Mouse (Mus musculus): ENCODE results near the gene Rgs14. TPM values are rescaled to one million over a fixed set of nuclear protein-coding genes. Genes with fewer than 3 reads are reported as not detected.

The Rgs14 gene
- total RNA-seq, 2 experiments from 2014 or later = 0.47 to 1.0 TPM

GRCm38 (mm10) chr13:55339259-55339658, 30.3 kb upstream of the Rgs14 start:
- DNase-seq = no peak
- intact Hi-C loops (cut with DNase I) = no loop called here

DNA sequence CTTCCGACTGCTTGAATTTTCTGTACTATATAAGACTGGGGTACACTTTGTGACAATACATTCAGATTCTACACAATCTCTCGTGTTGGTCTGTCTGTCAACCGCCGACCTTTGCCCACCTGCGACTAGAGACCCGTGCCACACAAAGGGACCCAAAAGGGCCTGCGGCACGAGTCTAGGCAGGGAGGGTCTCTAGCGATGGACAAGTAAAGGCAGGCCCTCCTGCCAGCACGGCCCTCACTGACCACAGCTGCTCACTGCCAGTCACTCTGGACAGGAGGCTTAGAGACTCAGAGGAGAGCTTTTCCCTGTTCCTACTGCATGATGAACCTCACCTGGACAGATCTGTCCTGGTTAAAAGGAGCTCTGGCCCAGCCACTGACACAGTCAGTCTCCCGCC, 27.1 kb upstream of the Rgs14 start:
- DNase-seq = no peak

DNA sequence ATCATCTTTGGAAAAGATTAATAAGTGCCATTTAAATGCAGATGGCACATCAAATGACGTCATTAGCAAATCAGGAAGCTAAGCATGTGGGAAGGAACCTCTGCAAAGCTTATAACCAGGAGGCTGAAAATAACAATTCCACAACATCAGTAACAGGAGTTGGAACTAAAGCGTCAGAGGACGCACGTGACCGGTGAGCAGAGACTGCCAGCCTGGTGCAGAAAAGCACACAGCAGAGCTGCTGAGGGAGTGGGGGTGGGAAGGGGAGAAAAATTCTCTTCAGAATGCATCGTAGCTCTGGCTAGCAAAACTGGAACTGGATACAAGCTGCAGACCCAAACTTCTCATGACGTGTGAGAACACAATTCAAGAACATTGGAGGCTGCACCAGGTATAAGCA, 25.2 kb upstream of the Rgs14 start:
- no peak for DNase-seq
- intact Hi-C loops (cut with DNase I) = no loop called here

More for the DNA sequence above, 27.1 kb upstream of the Rgs14 start:
- intact Hi-C loops (cut with DNase I) = no loop called here

- intact Hi-C loops (cut with DNase I) = no loop called here
- DNase-seq = no peak
These were observed 22.8 kb upstream of the Rgs14 start for GRCm38 (mm10) chr13:55346745-55347144.

DNA sequence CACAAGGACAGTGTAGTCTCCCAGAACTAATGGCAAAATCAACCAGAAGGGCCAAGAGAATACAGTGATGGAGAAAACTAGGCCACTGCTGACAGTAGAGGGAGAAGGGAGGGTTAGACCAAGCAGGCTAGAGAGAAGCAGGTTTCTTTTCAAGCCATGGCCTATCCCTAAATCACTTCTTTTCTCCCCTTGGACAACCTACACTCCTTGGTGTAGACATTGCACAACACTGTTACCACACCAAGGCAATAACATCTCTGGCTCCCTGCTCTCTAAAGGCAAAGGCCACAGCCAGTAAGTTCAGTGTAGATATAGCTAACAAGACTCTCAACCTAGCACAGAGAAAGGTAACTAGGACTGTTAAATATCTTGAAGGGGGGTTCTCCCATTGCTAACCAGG, 8.4 kb upstream of the Rgs14 start:
- DNase-seq = no peak
- intact Hi-C loops (cut with DNase I) = loop anchor here (2.0 kb wide), 1 partner anchor 30 kb away; no protein-coding TSS in a partner anchor

DNA sequence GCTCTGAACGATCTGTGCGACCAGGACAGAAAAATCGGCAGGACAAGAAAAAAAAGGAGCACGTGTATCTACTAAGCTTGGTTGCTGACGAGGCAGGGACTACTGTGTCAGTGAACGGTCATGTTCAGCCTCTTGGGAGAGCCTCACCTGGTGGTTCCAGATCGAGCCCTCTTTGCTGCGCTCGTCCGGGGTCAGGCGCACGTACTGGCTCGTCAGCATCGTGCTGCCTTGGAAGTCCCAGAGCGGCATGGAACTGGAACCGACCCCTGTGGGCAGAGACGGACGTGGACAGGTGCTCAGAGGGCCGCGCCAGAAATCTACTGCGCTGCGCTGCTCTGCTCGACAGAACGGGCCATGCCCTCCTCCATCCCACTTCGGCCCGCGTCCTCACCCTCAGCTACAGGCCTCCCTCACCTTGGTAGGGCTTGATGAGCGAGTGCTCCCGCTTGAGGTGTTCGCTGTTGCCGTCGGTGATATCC, 7.5 kb upstream of the Rgs14 start:
- DNase-seq = no peak
- intact Hi-C loops (cut with DNase I) = loop anchor here (2.0 kb wide), 1 partner anchor 31 kb away; no protein-coding TSS in a partner anchor

GRCm38 (mm10) chr13:55362453-55363060, 7.0 kb upstream of the Rgs14 start, which contains the start of gene Lman2:
TSS of gene Lman2 (minus strand) at chr13:55362783.
- intact Hi-C loops (cut with DNase I) = no loop called here
- peak; percentile 91 to 94 for DNase-seq

- intact Hi-C loops (cut with DNase I) = no loop called here
- DNase-seq = no peak
These were observed 1.1 kb upstream of the Rgs14 start for GRCm38 (mm10) chr13:55368401-55368800.

- intact Hi-C loops (cut with DNase I) = no loop called here
- peak; percentile 14 to 27 for DNase-seq
These were observed 702 bp downstream of the Rgs14 start for GRCm38 (mm10) chr13:55370234-55370633.

- DNase-seq = peak in 1 of 2 experiments; percentile 12
- intact Hi-C loops (cut with DNase I) = no loop called here
These were observed 1.6 kb downstream of the Rgs14 start for GRCm38 (mm10) chr13:55371007-55371681.

DNA sequence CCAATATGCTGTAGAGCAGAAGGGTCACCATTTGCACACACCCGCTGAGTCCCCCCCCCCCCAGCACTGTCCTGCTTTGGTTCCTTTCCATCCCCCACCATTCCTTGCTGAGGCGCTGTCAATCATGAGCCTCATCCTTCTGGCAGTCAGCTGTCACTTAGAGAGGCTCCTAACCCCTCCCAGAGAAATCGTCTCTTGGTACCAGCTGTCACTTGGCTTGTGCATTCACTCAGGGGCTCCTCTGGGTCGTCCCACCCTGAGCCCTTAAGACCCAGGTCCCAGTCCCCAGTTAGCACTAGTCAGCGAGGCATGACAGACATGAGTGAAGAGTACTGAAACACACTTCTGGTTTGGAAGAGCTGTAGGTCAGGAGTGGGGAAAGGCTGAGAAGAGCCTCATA, 2.2 kb downstream of the Rgs14 start:
- DNase-seq = no peak
- intact Hi-C loops (cut with DNase I) = no loop called here

DNA sequence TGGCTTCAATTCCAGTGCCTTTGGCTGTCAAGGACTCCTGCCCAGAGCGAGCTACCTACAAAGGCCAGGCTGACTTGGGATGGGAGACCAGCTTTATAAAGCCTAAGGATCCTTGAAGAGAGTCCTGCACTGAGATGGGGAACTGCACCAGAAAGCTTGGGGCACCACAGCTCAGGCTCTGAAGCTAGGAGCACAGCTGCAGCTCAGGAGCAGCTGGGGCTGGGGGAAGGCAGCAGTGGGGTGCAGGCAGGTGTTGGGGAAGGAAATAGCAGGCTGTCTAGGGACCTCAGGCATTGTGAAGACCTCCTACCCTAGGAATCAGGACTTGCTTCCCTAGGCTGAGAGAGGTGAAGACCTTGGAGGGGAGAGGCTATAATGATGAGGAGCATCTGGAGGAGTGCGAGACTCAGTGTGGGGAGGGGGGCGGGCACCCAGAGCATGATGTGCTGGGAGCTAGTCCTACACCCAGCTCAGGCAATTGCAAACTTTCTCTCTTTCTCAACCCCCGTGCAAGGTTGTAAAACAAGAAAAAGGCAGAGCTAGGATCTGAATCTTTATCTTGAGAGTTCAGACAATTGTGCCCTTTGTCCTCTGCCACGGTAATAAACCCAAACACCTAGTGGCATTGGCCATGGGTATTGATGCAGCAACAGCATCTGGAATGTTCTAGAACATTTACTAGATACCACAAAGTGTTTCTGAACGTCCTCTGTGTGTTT, 4.8 kb downstream of the Rgs14 start:
- intact Hi-C loops (cut with DNase I) = no loop called here
- no peak for DNase-seq

GRCm38 (mm10) chr13:55375877-55376276, 6.3 kb downstream of the Rgs14 start:
- no peak for DNase-seq
- intact Hi-C loops (cut with DNase I) = no loop called here

DNA sequence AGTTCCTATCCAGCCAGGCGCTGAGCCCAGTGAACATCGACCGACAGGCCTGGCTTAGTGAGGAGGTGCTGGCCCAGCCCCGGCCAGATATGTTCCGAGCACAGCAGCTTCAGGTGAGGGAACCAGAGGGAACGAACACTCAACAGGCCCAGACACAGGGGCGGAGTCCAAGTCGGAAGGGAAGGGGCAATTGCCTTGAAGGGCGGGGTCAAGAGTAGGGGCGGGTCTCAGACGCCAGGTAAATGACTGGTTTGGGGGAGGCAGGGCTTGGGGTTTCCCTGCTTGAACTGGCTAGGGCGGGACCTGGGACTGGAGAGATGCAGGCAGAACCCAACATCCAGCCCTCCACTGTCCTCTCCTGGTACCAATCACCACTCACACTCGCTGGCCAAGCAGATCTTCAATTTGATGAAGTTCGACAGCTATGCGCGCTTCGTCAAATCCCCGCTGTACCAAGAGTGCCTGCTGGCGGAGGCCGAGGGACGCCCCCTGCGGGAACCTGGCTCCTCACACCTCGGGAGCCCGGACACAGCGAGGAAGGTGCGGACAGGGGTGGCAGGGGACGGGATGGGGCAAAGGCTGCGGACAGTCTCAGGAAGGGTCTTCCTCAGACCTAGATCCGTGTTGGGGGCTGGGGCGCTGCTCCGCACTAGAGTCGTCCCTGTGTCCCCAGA, 9.5 kb downstream of the Rgs14 start:
- DNase-seq = no peak
- intact Hi-C loops (cut with DNase I) = no loop called here

GRCm38 (mm10) chr13:55381790-55382189, 12.3 kb downstream of the Rgs14 start:
- intact Hi-C loops (cut with DNase I) = no loop called here

GRCm38 (mm10) chr13:55390644-55391043, 21.1 kb downstream of the Rgs14 start:
- intact Hi-C loops (cut with DNase I) = no loop called here
- DNase-seq = no peak

More at GRCm38 (mm10) chr13:55381790-55382189, 12.3 kb downstream of the Rgs14 start:
- DNase-seq = no peak

- DNase-seq = no peak
- intact Hi-C loops (cut with DNase I) = no loop called here
These were observed 22.1 kb downstream of the Rgs14 start for GRCm38 (mm10) chr13:55391626-55392029.

DNA sequence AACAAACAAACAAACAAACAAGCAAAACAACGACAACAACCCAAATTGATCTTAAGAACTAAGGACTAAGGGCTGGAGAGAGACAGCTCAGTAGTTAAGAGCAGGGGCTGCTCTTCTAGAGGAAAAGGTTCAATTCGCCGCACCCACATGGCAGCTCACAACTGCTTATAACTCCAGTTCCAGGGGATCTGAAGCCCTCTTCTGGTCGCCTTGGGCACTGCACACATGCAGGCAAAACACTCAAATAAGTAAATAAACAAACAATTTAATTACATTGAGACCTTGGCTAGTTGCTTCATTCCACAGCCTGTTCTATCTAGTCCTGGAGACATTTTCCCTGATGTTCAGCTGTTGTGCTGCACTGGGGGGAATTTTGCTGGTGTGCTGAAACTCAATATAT, 23.4 kb downstream of the Rgs14 start:
- no peak for DNase-seq
- intact Hi-C loops (cut with DNase I) = no loop called here

DNA sequence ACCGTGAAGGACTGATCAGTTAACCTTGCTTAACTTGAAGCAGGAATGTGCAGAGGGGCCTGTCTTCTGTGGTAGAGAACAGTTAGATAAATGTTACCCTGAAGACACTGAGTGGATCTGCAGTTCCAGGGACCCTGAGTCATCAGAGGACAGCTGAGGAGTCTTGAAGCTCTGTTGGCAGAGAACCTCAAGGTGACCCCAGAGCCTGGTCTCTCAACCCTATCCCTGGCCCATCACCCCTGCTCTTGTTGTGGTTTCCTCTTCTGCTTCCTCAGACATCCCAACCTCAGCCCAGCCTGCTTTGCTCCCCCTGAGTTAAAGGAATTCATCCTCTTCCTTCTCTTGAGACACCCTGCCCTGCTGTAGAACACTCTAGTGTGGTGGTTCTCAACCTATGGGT, 28.6 kb downstream of the Rgs14 start, which contains the start of gene Slc34a1:
Slc34a1 (plus strand) TSS at position 100 of the 400 bp plus-strand sequence.
- DNase-seq = no peak
- intact Hi-C loops (cut with DNase I) = no loop called here

DNA sequence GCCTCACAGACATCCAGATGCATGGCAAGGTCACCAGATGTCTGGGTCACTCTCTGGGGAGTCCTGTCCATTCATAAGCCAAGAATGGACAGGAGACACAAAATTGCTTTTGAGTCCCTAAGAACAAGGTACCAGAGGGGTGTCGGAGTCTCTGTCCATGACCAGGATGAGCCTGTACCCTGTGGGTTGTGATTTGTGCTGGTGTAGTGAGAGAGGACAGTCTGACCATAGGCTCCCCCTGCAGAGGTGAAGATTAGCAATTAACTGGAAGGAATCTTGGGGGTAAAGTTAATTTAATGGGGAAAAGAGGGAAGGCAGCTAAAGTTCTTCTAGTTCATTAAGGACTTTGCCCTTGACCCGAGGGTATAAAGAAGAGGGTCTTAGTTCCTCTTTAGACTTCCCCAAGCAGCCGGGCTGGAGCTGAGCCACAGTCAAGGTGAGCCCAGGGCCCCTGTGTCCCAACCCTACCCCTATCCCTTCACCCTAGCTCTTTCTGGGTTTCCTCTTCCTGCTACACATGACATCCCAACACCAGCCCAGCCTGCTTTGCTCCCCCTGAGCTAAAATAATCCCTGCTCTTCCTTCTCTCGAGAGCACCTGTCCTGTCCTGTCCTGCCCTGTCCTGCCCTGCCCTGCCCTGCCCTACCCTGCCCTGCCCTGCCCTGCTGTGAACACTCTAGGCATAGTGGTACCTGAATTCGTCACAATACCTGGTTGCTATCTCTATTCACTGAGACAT, 29.9 kb downstream of the Rgs14 start:
- no peak for DNase-seq
- intact Hi-C loops (cut with DNase I) = no loop called here
